Mouse (Mus musculus) embryonic fibroblast, embryonic 13.5 days (primary cell): ENCODE measurements at regions not wholly inside any gene's neighbourhood (a gene's known extent, or its start where the extent isn't known, plus 50 kb on each side); places are given as distances from the start of the nearest gene placed in this dataset.

ENCODE experiments used
- H3K27ac ChIP-seq: 2 replicates; pipeline ENCODE4 v1.5.1; 2012; ENCODE audit warnings: low read length, control low read depth, inconsistent platforms; ENCODE audit not compliant: insufficient read depth
- H3K4me1 ChIP-seq: 2 replicates; pipeline ENCODE4 v1.6.1; 2011; ENCODE audit warnings: low read length; ENCODE audit not compliant: control insufficient read depth, insufficient read depth
- H3K4me3 ChIP-seq: 2 replicates; pipeline ENCODE4 v1.5.1; 2011; ENCODE audit warnings: mild to moderate bottlenecking, control low read depth, low read length; ENCODE audit not compliant: insufficient read depth
- CTCF ChIP-seq: IDR thresholded peaks from 2 replicates; pipeline ENCODE4 v1.5.1; 2011; ENCODE audit warnings: mild to moderate bottlenecking, control low read depth, low read length, moderate library complexity, borderline replicate concordance; ENCODE audit not compliant: insufficient read depth
- POLR2A ChIP-seq: IDR thresholded peaks from 2 replicates; pipeline ENCODE4 v1.6.1; 2011; ENCODE audit warnings: low read depth, mild to moderate bottlenecking, control low read depth, low read length, moderate library complexity

DNA sequence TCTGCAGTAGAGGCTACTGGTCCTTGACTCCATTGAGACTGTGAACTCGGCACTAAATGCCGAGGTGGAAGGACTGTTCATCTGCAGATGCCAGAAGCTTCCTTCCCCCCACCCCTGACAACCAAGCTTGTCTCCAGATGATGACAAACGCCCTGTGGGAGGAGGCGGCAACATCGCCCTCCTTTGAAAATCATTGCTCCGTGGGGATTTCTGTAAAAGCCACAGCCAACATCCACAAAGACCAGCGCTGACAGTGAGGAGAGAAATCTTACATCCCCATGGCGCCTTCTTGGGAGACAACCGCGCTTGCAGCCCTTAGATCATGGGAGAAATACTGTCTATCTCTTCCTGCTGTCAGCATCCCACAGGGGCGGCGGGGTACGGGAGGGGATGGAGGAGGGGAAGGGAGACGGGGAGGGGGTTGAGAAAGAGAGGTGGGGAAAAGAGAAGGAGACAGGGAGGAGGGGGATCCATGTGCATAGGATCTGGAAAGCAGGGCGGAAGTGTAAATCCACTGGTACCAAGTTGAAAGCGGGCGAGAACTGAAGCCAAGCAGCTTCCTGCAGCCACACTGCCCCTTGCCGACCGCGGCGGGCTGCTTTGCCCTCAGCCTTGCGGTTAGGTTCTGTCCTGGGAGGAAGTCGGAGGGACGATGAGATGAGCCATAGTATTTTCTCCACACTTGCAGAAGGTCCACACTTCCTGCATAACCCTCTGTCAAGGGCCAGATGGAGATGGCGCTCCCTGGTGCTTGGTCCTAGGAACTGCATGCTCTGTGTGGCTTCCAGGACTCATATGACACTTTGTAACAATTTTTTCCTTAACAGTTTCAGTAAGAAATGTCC lies 72.9 kb downstream of the Cryba4 start:
- Histone ChIP-seq H3K4me1 (no peaks in the 10 kb centered on the region), H3K4me3 (peak overlapping the region; percentile 16), H3K27ac (no peak overlapping the region)
- TF ChIP-seq CTCF (peak; percentile 85), POLR2A (no peak)

DNA sequence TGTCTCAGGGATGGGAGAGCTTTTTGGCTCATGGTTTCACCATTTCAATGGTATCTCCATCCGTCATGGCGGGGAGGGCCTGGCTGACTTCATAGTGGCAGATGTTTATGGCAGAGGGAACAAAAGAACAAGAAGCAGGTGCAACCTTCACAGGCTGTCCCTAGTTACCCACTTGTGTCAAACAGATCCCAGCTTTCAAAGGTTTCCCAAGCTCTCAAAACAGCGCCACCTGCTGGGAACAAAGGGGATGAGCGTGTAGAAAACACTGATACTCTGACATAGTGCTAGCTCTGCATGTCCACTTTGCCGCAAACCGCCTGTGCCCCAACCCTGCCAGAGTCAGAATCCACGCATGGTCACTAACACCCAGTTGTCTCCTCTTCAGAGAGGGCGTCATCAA lies 69.5 kb downstream of the Cryba4 start:
- no peak overlapping the region for H3K27ac ChIP-seq

DNA sequence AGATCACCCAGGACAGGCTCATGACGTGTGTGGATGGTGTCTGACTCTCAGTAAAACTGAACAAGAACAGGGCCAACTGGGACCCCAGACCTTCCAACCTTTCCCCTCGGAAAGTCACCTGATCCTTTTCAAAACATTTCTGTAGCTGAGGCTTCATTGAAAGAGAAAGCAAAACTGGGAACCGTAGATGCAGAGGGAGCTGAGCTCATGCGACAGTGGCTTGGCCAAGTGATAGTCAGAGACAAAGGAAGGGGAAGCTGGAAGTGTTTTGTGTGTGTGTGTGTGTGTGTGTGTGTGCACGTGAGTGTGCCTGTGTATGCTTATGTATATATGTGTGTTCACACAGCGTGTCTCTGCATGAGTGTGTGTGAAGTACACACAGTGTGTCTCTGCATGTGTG lies 56.7 kb downstream of the Cryba4 start:
- H3K4me3 ChIP-seq: no peak overlapping the region
- H3K4me1 ChIP-seq: no peaks in the 10 kb centered on the region
- TF ChIP-seq CTCF (no peak), POLR2A (no peak)
- H3K27ac ChIP-seq: no peak overlapping the region

More for the DNA sequence above, 69.5 kb downstream of the Cryba4 start:
- Histone ChIP-seq H3K4me1 (no peaks in the 10 kb centered on the region), H3K4me3 (no peak overlapping the region)
- TF ChIP-seq CTCF: no peak
- no peak for TF ChIP-seq POLR2A
